Mouse (Mus musculus) megakaryocyte-erythroid progenitor cell, adult 5-6 weeks (primary cell): ENCODE data around the gene Taar6. TPM values are rescaled to one million over a fixed set of nuclear protein-coding genes. Genes with fewer than 3 reads are reported as not detected.

Experiments
- ATAC-seq: replicated peaks from 2 replicates; pipeline ENCODE4 v1.8.0; 2016; ENCODE audit warnings: mild to moderate bottlenecking, inconsistent platforms; ENCODE audit not compliant: severe bottlenecking, poor library complexity, low FRiP score, low TSS enrichment
- total RNA-seq, 2 experiments: library from RNA; stranded (forward) in 1 of 2; stranded (reverse) in 1 of 2; fragments of 200-1000, 215-1000 nt in 1 of 2; fragments of >200 nt in 1 of 2; fragmentation: Nextera tagmentation in 1 of 2; gene quantifications; 2 replicates each; pipeline ENCODE4 v1.2.3; 2014 to 2017

The Taar6 gene
- total RNA-seq (2014; fragmentation: Nextera tagmentation): not detected in 2 replicates
- total RNA-seq (2017): not detected in 2 replicates

DNA sequence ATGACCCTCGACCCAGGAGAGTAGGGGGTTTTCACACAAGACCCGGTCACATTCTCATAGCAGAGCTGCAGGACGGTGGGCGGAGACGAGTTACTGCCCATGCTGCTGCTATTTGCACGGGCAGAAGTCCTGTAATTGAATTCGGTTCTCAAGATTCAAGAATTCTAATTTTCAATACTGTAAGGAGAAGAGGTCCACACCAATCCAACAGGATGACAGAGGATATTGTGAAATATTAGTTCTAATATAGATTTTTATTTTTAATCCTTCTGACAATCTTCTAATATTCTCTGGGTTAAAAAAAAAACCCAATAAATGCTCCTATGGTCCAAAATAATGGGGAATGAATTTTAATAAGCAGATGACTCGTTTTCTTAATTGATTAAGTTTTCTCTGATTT lies at the start of gene Taar6:
Taar6 (minus strand) TSS at position 101 of the 400 bp plus-strand sequence.
- no peak for ATAC-seq

GRCm38 (mm10) chr10:24031347-24031746 lies 45.9 kb upstream of the Taar6 start:
- no peak for ATAC-seq

DNA sequence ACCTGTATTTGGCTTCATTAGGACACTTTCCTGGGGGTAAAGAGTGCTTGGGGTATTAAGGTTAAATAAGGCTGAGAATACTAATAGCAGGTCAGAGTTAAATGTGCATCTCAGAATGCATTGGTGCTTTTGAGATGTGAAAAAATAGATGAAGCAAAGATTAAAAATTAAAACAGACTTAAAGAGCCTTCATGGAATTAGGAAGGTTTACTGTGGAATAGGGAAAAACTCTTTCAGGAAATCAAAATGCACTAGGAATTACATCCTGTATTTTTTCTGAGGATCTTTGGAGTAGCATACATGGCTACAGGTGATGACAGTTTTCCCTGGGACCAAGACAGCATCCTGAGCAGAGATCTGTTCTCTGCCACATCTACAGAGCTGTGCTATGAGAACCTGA lies 41.5 kb upstream of the Taar6 start, which contains the start of gene Taar7d:
Taar7d (plus strand) TSS at position 301 of the 400 bp plus-strand sequence.
- ATAC-seq: no peak

- peak; percentile 50 for ATAC-seq
These were observed 22.7 kb upstream of the Taar6 start for GRCm38 (mm10) chr10:24008143-24008542.

GRCm38 (mm10) chr10:24007034-24007433 lies 21.6 kb upstream of the Taar6 start:
- ATAC-seq: peak; percentile 97

DNA sequence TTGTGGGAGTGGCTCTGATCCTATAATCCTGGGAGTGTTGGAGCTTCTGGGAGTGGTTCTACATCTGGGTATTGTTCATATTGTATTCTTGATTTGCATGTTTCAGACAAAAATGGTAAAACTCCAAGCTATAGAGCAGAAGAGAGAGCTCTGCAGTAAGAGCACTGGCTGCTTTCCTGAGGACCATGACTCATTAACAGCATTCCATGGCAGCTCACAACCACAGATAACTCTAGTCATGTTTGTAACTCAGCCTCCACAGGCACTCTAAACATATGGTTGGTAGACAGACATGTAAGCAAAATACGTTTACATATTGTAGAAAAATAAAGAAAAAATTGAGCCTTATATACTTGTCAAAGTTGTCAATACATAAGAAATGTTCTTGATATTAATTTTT lies 21.0 kb upstream of the Taar6 start:
- ATAC-seq: no peak

- ATAC-seq: no peak
These were observed 14.2 kb upstream of the Taar6 start, which contains the start of gene Taar7b for GRCm38 (mm10) chr10:23999639-24000038. Taar7b (plus strand) TSS chr10:23999939.

GRCm38 (mm10) chr10:23993381-23993780 lies 7.9 kb upstream of the Taar6 start, which contains the start of gene Taar7a:
Taar7a (minus strand) TSS chr10:23993481.
- no peak for ATAC-seq

- ATAC-seq: no peak
These were observed 973 bp upstream of the Taar6 start for GRCm38 (mm10) chr10:23986419-23986818.

DNA sequence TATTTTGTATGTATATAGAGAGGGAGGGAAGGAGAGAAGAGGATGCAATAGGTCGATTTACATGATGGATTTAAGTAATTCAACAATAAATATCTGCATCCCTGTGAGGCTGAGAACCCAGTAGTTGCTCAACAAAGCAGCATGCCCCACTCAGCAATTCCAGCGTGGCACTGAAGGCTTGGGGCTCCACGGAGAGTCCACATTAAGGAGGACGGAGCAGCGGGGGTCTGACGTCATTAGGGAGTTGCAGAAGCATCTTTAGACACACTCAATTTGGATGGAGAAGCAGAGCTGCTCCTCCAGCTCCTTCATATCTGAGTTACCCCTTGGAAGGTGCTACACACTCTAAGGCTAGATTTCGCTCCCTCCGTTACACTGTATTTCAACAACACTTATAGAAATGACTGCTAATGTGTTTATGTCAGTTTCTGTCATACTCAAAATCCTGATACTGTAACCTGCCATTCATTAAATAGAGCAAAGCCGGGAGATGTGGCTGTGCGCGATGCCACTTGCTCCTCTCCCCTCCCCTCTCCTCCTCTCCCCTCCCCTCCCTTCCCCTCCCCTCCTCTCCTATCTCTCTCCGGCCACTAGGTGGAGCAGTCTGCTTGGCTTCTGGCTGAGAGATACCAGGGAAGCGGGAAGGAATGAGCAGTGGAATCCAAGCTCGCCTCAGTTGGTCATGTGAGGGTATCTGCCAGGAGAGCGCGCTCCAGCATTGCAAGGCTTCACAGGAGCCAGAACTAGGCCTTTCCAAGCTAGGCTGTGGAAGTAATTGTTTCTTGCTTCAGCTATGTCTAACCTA lies 6.3 kb downstream of the Taar6 start:
- peak; percentile 96 for ATAC-seq

DNA sequence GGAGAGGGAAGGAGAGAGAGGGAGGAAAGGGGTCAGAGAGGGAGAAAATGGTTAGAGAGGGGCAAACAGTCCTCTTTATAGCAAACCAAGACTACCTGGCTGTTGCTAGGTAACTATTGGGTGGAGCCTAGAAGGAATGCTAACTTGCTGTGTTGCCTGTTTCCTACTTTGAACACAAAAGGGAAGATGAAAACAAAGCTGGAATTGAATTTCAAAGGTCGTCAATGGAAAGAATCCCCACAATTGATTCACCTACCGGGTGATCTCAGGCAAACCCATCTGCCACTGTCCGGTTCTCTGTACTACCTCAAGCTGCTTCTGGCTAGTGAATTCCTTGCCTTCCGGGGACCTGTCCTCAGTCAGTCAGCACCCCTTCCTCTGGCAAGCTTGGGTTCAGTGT lies 7.5 kb downstream of the Taar6 start:
- no peak for ATAC-seq

DNA sequence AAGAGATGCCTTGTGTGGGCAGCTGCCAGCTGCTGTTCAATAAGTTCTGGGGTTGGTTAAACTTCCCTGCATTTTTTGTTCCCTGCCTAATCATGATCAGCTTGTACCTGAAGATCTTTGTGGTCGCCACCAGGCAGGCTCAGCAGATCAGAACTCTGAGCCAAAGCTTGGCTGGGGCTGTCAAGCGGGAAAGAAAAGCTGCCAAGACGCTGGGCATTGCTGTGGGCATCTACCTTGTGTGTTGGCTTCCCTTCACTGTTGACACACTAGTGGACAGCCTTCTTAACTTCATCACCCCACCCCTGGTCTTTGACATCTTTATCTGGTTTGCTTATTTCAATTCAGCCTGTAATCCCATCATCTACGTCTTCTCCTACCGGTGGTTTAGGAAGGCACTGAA lies 14.2 kb downstream of the Taar6 start:
- ATAC-seq: no peak

DNA sequence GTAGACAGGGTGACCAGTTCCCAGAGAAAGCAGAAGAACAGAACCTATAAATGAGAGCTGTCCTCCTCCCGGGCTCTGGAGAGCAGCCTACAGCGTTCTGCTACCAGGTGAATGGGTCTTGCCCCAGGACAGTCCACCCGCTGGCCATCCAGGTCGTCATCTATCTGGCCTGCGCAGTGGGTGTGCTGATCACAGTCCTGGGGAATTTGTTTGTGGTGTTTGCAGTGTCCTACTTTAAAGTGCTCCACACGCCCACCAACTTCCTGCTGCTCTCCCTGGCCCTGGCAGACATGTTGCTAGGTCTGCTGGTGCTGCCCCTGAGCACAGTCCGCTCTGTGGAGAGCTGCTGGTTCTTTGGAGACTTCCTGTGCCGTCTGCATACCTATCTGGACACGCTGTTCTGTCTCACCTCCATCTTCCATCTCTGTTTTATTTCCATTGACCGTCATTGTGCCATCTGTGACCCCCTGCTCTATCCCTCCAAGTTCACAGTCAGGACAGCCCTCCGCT lies 14.7 kb downstream of the Taar6 start, which contains the start of gene Taar5:
Taar5 (plus strand) TSS at position 51 of the 510 bp plus-strand sequence.
- no peak for ATAC-seq

GRCm38 (mm10) chr10:23964921-23965610 lies 20.4 kb downstream of the Taar6 start:
- no peak for ATAC-seq

DNA sequence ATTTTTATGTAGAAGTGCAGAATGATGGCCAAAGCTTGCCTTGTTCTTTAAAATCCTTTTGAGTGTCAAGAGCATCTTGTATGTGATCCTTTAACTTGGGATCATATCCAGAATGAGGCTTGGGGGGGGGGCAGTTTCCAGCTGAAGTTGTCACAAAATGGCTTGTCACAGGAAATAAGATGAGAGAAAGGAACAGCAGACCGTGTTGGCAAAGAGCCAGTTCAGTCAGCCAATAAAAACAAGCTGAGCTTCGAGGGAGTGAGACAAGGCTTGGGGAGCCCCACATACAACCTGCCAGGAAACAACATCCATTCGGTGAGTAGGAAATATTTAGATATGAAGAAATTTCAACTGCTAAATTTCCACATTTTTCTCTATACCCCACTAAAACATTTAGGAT lies 22.0 kb downstream of the Taar6 start:
- no peak for ATAC-seq

DNA sequence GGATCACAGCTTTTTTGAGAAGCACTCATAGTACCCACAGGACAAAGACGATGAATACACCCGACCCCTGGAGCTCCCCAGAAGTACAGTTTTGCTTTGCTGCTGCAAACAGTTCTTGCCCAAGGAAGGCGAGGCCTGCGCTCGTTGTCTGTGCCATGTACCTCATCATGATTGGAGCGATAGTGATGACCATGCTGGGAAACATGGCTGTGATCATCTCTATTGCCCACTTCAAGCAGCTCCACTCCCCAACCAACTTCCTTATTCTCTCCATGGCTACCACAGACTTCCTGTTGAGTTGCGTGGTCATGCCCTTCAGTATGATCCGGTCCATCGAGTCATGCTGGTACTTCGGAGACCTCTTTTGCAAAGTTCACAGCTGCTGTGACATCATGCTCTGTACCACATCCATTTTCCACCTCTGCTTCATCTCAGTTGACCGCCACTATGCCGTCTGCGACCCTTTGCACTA lies 25.0 kb downstream of the Taar6 start, which contains the start of gene Taar4:
Taar4 (plus strand) TSS at position 51 of the 472 bp plus-strand sequence.
- ATAC-seq: no peak

DNA sequence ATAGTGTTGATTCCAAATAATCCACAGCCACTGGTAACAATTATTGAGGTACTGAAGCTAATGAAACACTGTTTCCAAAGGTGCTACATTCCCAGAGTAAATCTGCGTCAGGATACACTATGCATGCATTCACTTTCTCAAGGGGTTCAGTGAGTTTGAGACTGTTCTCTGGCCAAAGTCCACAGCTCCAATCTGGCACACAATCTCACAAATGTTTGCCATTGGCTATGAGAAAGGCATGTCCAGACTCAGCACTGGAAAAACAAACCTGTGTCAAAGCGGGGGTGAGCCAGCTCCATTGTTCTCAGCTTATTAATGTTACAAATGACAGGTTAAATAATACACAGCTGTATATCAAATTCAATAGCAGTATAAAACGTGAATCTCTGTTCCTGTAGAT lies 26.4 kb downstream of the Taar6 start:
- ATAC-seq: no peak

DNA sequence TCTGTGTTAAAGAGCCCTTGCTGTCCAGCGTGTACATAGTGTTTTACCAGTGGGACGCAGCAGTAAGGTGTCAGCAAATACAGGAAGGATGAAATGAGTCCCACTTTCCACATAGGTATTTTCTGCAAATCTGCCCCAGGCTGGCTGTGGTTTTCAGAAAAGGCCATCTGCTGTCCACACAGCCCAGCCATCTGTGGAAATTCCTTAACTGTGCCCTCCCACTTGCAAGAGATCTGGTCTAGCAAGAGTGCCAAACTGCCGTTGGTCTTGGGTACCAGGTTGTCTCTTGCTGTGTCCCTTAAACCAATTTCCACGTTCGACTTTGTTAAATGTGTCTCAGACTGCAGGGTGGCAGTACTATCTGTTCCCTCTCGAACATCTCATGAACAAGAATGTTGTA lies 33.7 kb downstream of the Taar6 start:
- no peak for ATAC-seq

DNA sequence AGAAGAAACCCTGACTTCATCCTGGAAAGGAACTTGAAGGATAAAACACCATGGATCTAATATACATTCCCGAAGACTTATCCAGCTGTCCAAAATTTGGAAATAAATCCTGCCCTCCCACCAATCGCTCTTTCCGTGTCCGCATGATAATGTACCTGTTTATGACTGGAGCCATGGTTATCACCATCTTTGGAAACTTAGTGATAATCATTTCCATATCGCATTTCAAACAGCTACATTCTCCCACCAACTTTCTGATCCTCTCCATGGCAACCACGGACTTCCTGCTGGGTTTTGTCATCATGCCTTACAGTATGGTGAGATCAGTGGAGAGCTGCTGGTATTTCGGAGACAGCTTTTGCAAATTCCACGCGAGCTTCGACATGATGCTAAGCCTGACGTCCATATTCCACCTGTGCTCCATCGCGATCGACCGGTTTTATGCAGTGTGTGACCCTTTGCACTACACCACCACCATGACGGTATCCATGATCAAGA lies 35.9 kb downstream of the Taar6 start, which contains the start of gene Taar3:
Taar3 (plus strand) TSS at position 51 of the 498 bp plus-strand sequence.
- ATAC-seq: no peak

DNA sequence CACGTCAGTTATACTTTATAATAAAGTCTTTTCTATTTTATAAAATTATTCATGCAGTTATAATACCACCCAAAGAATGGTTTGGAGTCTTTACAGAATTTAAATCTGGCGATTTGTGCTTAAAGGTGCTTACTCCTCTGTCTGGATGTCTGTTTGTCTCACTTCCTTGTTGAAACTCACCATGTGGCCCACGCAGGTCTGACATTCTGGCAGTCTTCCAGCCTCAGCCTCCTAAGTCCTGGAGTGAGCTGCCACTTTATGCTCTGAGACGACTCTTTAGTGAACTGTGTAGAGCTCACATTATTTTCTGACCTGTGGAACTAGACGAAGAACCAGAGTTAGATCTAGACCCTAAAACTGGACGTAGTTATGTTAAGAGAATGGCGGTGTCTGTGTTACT lies 37.4 kb downstream of the Taar6 start:
- no peak for ATAC-seq
